Mouse (Mus musculus): ENCODE data around the gene H6pd.

GRCm38 (mm10) chr4:150015436-150015835 is 6.6 kb upstream of the H6pd start:
- TF ChIP-seq POLR2AphosphoS2 (IDR thresholded peaks at IDR 0.05; ENCODE audit: low read depth, low read length) (no peak), CTCF (conservative IDR thresholded peaks at IDR 0.05 in 1 of 2, IDR thresholded peaks at IDR 0.05 in 1 of 2; ENCODE audit: low read depth in 2 of 2, low read length in 2 of 2) (no peak), MAFK (IDR thresholded peaks at IDR 0.05; ENCODE audit: insufficient replicate concordance, low read length) (no peak), UBTF (IDR thresholded peaks at IDR 0.05; ENCODE audit: low read depth, low read length) (no peak), USF1 (IDR thresholded peaks at IDR 0.05; ENCODE audit: low read depth, low read length) (no peak), ZC3H11A (IDR thresholded peaks at IDR 0.05; ENCODE audit: low read depth, low read length) (no peak), ZNF384 (IDR thresholded peaks at IDR 0.05; ENCODE audit: low read depth, low read length) (no peak), EP300 (IDR thresholded peaks at IDR 0.05; ENCODE audit: low read length) (no peak), MAX (IDR thresholded peaks at IDR 0.05; ENCODE audit: low read length) (no peak), SMC3 (IDR thresholded peaks at IDR 0.05; ENCODE audit: low read depth, low read length) (no peak), MEF2A (IDR thresholded peaks at IDR 0.05; ENCODE audit: borderline replicate concordance, low read depth, low read length) (no peak), POLR2A (IDR thresholded peaks at IDR 0.05; ENCODE audit: low read depth, low read length) (no peak)

Measured in CH12.LX (cell line).